Mouse (Mus musculus) MEL (cell line): ENCODE measurements around the gene Olfr15. TPM values are rescaled to one million over a fixed set of nuclear protein-coding genes. Genes with fewer than 3 reads are reported as not detected.
A peak's percentile ranks its signal among the peaks of the same experiment; 100 is the strongest.
"Not testable (repeated sequence)": the region's sequence is repeated elsewhere in the genome, so short reads cannot be mapped to it uniquely, and the experiment has no call there.

Experiments
- DNase-seq: peaks from one replicate; pipeline ENCODE4 v3.0.0; 2011; ENCODE audit warnings: low read depth, low spot score
- H3K27ac ChIP-seq: 2 replicates; pipeline ENCODE4 v1.5.1; 2012; ENCODE audit warnings: low read depth, mild to moderate bottlenecking, control low read depth, low read length, moderate library complexity; ENCODE audit not compliant: control insufficient read depth
- H3K27me3 ChIP-seq, 2 experiments: fragments of 150-350 bp in 1 of 2; sonication (generic) in 1 of 2; 2 replicates each; pipeline ENCODE4 v1.6.1; 2012; ENCODE audit warnings: low read length in 2 of 2, mild to moderate bottlenecking in 2 of 2, improper control_type of control experiment in 1 of 2, moderate library complexity in 1 of 2; ENCODE audit not compliant: insufficient read depth in 2 of 2, control insufficient read depth in 1 of 2
- H3K36me3 ChIP-seq, 2 experiments: 2 replicates each; pipeline ENCODE4 v1.6.1; 2012 to 2014; ENCODE audit warnings: low read length in 2 of 2, improper control_type of control experiment in 1 of 2, inconsistent platforms in 1 of 2, mild to moderate bottlenecking in 1 of 2; ENCODE audit not compliant: insufficient read depth in 2 of 2, control insufficient read depth in 1 of 2
- H3K4me1 ChIP-seq, 2 experiments: fragments of 150-350 bp in 1 of 2; sonication (generic) in 1 of 2; 2 replicates each; pipeline ENCODE4 v1.6.1; 2012; ENCODE audit warnings: low read length in 2 of 2, improper control_type of control experiment in 1 of 2, mild to moderate bottlenecking in 1 of 2; ENCODE audit not compliant: insufficient read depth in 2 of 2, control insufficient read depth in 1 of 2
- H3K4me3 ChIP-seq, 2 experiments: fragments of 150-350 bp in 1 of 2; sonication (generic) in 1 of 2; 2 replicates each; pipeline ENCODE4 v1.5.1; 2012; ENCODE audit warnings: low read depth in 2 of 2, low read length in 2 of 2, mild to moderate bottlenecking in 2 of 2, moderate library complexity in 2 of 2, control low read depth in 1 of 2, improper control_type of control experiment in 1 of 2; ENCODE audit not compliant: control insufficient read depth in 1 of 2, insufficient read depth in 1 of 2
- H3K79me2 ChIP-seq: 2 replicates; pipeline ENCODE4 v1.6.1; 2012; ENCODE audit warnings: mild to moderate bottlenecking, low read length, moderate library complexity; ENCODE audit not compliant: control insufficient read depth, poor library complexity, insufficient read depth
- H3K9ac ChIP-seq: 2 replicates; pipeline ENCODE4 v1.6.1; 2012; ENCODE audit warnings: low read depth, mild to moderate bottlenecking, control low read depth, low read length, moderate library complexity; ENCODE audit not compliant: control insufficient read depth, poor library complexity, severe bottlenecking
- H3K9me3 ChIP-seq: fragments of 150-350 bp; sonication (generic); replicated peaks from 2 replicates; pipeline ENCODE4 v1.6.1; 2012; ENCODE audit warnings: mild to moderate bottlenecking, low read length, improper control_type of control experiment, moderate library complexity; ENCODE audit not compliant: insufficient read depth
- BHLHE40 ChIP-seq: IDR thresholded peaks from 2 replicates; pipeline ENCODE4 v1.6.1; 2012; ENCODE audit warnings: low read depth, mild to moderate bottlenecking, inconsistent platforms, low read length, improper control_type of control experiment, borderline replicate concordance
- CHD2 ChIP-seq: IDR thresholded peaks from 2 replicates; pipeline ENCODE4 v1.6.1; 2011; ENCODE audit warnings: low read length, improper control_type of control experiment
- E2F4 ChIP-seq: IDR thresholded peaks from 2 replicates; pipeline ENCODE4 v1.6.1; 2011; ENCODE audit warnings: low read depth, low read length, improper control_type of control experiment, borderline replicate concordance
- ELF1 ChIP-seq: IDR thresholded peaks from 2 replicates; pipeline ENCODE4 v1.6.1; 2014; ENCODE audit warnings: low read depth, mild to moderate bottlenecking, inconsistent platforms, low read length, improper control_type of control experiment, moderate library complexity
- EP300 ChIP-seq, 2 experiments: IDR thresholded peaks; 2 replicates each; pipeline ENCODE4 v1.6.1; 2011; ENCODE audit warnings: improper control_type of control experiment in 2 of 2, low read length in 2 of 2, low read depth in 1 of 2, mild to moderate bottlenecking in 1 of 2
- HCFC1 ChIP-seq: IDR thresholded peaks from 2 replicates; pipeline ENCODE4 v1.6.1; 2012; ENCODE audit warnings: low read depth, mild to moderate bottlenecking, inconsistent platforms, low read length, improper control_type of control experiment, moderate library complexity
- MAFK ChIP-seq: IDR thresholded peaks from 2 replicates; pipeline ENCODE4 v1.6.1; 2011; ENCODE audit warnings: low read depth, mild to moderate bottlenecking, low read length, improper control_type of control experiment, borderline replicate concordance
- MAZ ChIP-seq: IDR thresholded peaks from 2 replicates; pipeline ENCODE4 v1.6.1; 2012; ENCODE audit warnings: low read depth, mild to moderate bottlenecking, inconsistent platforms, low read length, improper control_type of control experiment
- MEF2A ChIP-seq: IDR thresholded peaks from 2 replicates; pipeline ENCODE4 v1.6.1; 2014; ENCODE audit warnings: low read depth, mild to moderate bottlenecking, inconsistent platforms, low read length, improper control_type of control experiment; ENCODE audit not compliant: poor library complexity, insufficient replicate concordance, severe bottlenecking; ENCODE audit errors: extremely low read depth
- MYB ChIP-seq: IDR thresholded peaks from 2 replicates; pipeline ENCODE4 v1.6.1; 2011; ENCODE audit warnings: mild to moderate bottlenecking, low read depth, low read length, improper control_type of control experiment
- MYC ChIP-seq: IDR thresholded peaks from 2 replicates; pipeline ENCODE4 v1.6.1; 2011; ENCODE audit warnings: low read depth, mild to moderate bottlenecking, low read length, improper control_type of control experiment, moderate library complexity
- NELFE ChIP-seq: IDR thresholded peaks from 2 replicates; pipeline ENCODE4 v1.6.1; 2011; ENCODE audit warnings: low read depth, low read length, improper control_type of control experiment
- NRF1 ChIP-seq: IDR thresholded peaks from 2 replicates; pipeline ENCODE4 v1.6.1; 2014; ENCODE audit warnings: low read depth, mild to moderate bottlenecking, inconsistent platforms, low read length, improper control_type of control experiment, moderate library complexity; ENCODE audit not compliant: poor library complexity, insufficient read depth, severe bottlenecking
- POLR2AphosphoS2 ChIP-seq: IDR thresholded peaks from 2 replicates; pipeline ENCODE4 v1.6.1; 2011; ENCODE audit warnings: low read length, improper control_type of control experiment
- RAD21 ChIP-seq: IDR thresholded peaks from 2 replicates; pipeline ENCODE4 v1.6.1; 2011; ENCODE audit warnings: mild to moderate bottlenecking, low read depth, low read length, improper control_type of control experiment
- RCOR1 ChIP-seq: IDR thresholded peaks from 2 replicates; pipeline ENCODE4 v1.6.1; 2012; ENCODE audit warnings: low read depth, mild to moderate bottlenecking, inconsistent platforms, low read length, improper control_type of control experiment
- SIN3A ChIP-seq: IDR thresholded peaks from 2 replicates; pipeline ENCODE4 v1.6.1; 2012; ENCODE audit warnings: low read length, improper control_type of control experiment, inconsistent platforms
- TAL1 ChIP-seq: IDR thresholded peaks from 2 replicates; pipeline ENCODE4 v1.6.1; 2012; ENCODE audit warnings: mild to moderate bottlenecking, inconsistent platforms, low read length, moderate library complexity, mixed read lengths
- USF1 ChIP-seq: IDR thresholded peaks from 2 replicates; pipeline ENCODE4 v1.6.1; 2014; ENCODE audit warnings: low read depth, mild to moderate bottlenecking, inconsistent platforms, low read length, improper control_type of control experiment, moderate library complexity
- ZC3H11A ChIP-seq: IDR thresholded peaks from 2 replicates; pipeline ENCODE4 v1.6.1; 2012; ENCODE audit warnings: low read depth, mild to moderate bottlenecking, inconsistent platforms, low read length, improper control_type of control experiment
- ZKSCAN1 ChIP-seq: IDR thresholded peaks from 2 replicates; pipeline ENCODE4 v1.6.1; 2012; ENCODE audit warnings: low read depth, mild to moderate bottlenecking, inconsistent platforms, low read length, improper control_type of control experiment, moderate library complexity
- ZMIZ1 ChIP-seq: IDR thresholded peaks from 2 replicates; pipeline ENCODE4 v1.6.1; 2012; ENCODE audit warnings: low read depth, mild to moderate bottlenecking, inconsistent platforms, low read length, improper control_type of control experiment, moderate library complexity
- polyA plus RNA-seq, 2 experiments: library from polyadenylated mRNA; stranded (reverse) in 1 of 2; unstranded in 1 of 2; fragments of >175 nt in 1 of 2; fragments of >200 nt in 1 of 2; gene quantifications; 2 replicates each; pipeline versions ENCODE4 v1.2.1 to v1.2.4; 2012; ENCODE audit warnings: low replicate concordance in 2 of 2, low read depth in 1 of 2; ENCODE audit not compliant: insufficient read length in 2 of 2, insufficient read depth in 1 of 2, missing spikeins in 1 of 2
- total RNA-seq: library from RNA; depleted of rRNA; stranded (reverse); fragments of 300-350 nt; gene quantifications from 2 replicates; pipeline ENCODE4 v1.2.3, GENCODE M21; 2012

Olfr15 gene
- total and polyA plus RNA-seq, 3 experiments = not detected

GRCm38 (mm10) chr16:3808176-3808575 lies 22.5 kb upstream of the Olfr15 start:
- H3K27ac ChIP-seq = no peak overlapping the region
- DNase-seq = no peak
- TF ChIP-seq MAZ (no peak), ELF1 (no peak), TAL1 (no peak), POLR2AphosphoS2 (no peak), MAFK (no peak), RCOR1 (no peak), ZC3H11A (no peak), SIN3A (no peak), ZMIZ1 (no peak)
- no peak overlapping the region for H3K9ac ChIP-seq
- no peaks in the 10 kb centered on the region for H3K36me3 ChIP-seq
- no peaks in the 10 kb centered on the region for H3K27me3 ChIP-seq
- no peaks in the 10 kb centered on the region for H3K9me3 ChIP-seq
- no peaks in the 10 kb centered on the region for H3K4me1 ChIP-seq
- H3K4me3 ChIP-seq = no peak overlapping the region
- H3K79me2 ChIP-seq = no peaks in the 10 kb centered on the region

- not testable (repeated sequence) for H3K27ac ChIP-seq, H3K36me3 ChIP-seq, H3K79me2 ChIP-seq, H3K9me3 ChIP-seq, H3K9ac ChIP-seq, H3K4me3 ChIP-seq, H3K27me3 ChIP-seq, H3K4me1 ChIP-seq
- peak; percentile 37 for DNase-seq
These were observed 16.0 kb upstream of the Olfr15 start for GRCm38 (mm10) chr16:3814667-3815066.

GRCm38 (mm10) chr16:3820202-3820601 lies 10.5 kb upstream of the Olfr15 start:
- no peak overlapping the region for H3K27ac ChIP-seq
- H3K36me3 ChIP-seq = no peaks in the 10 kb centered on the region
- no peak overlapping the region for H3K9ac ChIP-seq
- no peaks in the 10 kb centered on the region for H3K4me1 ChIP-seq
- DNase-seq = peak; percentile 17
- H3K79me2 ChIP-seq = no peaks in the 10 kb centered on the region
- H3K27me3 ChIP-seq = no peaks in the 10 kb centered on the region; a peak in 1 of 4 replicates
- H3K9me3 ChIP-seq = no peaks in the 10 kb centered on the region
- TF ChIP-seq ZKSCAN1 (no peak), NELFE (no peak)
- H3K4me3 ChIP-seq = no peak overlapping the region

- Histone ChIP-seq H3K4me1 (no peaks in the 10 kb centered on the region), H3K9me3 (no peaks in the 10 kb centered on the region), H3K27ac (no peak overlapping the region), H3K79me2 (no peaks in the 10 kb centered on the region), H3K36me3 (no peaks in the 10 kb centered on the region), H3K4me3 (no peak overlapping the region), H3K27me3 (no peaks in the 10 kb centered on the region), H3K9ac (no peak overlapping the region)
- no peak for DNase-seq
- TF ChIP-seq HCFC1 = no peak
- no peak for TF ChIP-seq E2F4
- no peak for TF ChIP-seq MYB
- TF ChIP-seq EP300 (IDR thresholded peaks at IDR 0.05; ENCODE audit: low read depth in 1 of 2, low read length in 2 of 2) = no peak
- TF ChIP-seq CHD2 = no peak
- TF ChIP-seq RAD21 = no peak
- no peak for TF ChIP-seq ZKSCAN1
- TF ChIP-seq BHLHE40 = no peak
- no peak for TF ChIP-seq MAZ
- no peak for TF ChIP-seq USF1
- TF ChIP-seq ELF1 = no peak
- no peak for TF ChIP-seq MYC
- no peak for TF ChIP-seq NRF1
- TF ChIP-seq MAFK = no peak
- TF ChIP-seq MEF2A = no peak
These were observed 2.7 kb upstream of the Olfr15 start for GRCm38 (mm10) chr16:3828021-3828420.
